In genomic region chr6:120110738-120111409, GRCm38 (mm10) we compare ENCODE assay signal across 14 mouse cellular contexts. TPM values are rescaled to one million over a fixed set of nuclear protein-coding genes. Genes with fewer than 3 reads are reported as not detected.
"Had no signal": no experiment of that assay in that cellular context is flagged by ENCODE, and none has a peak within 500 bp of the region (broad histone marks: within the 10 kb centered on the region; RNA-seq: fewer than 3 reads in every experiment).

No protein-coding gene starts in this region.

- H3K9ac ChIP-seq: limb, embryonic 15.5 days; liver, embryonic 12.5 days; lung, embryonic 15.5 days; stomach, embryonic 15.5 days had no signal

- H3K27ac ChIP-seq: left cerebral cortex, adult 2 months had no signal

- H3K27me3 ChIP-seq: limb, embryonic 15.5 days; liver, embryonic 12.5 days; lung, embryonic 15.5 days; stomach, embryonic 15.5 days had no signal

- H3K9me3 ChIP-seq: limb, embryonic 15.5 days; liver, embryonic 12.5 days; lung, embryonic 15.5 days; stomach, embryonic 15.5 days had no signal

- H3K36me3 ChIP-seq: limb, embryonic 15.5 days; liver, embryonic 12.5 days; lung, embryonic 15.5 days; stomach, embryonic 15.5 days had no signal

- H3K4me2 ChIP-seq: limb, embryonic 15.5 days; liver, embryonic 12.5 days; lung, embryonic 15.5 days; stomach, embryonic 15.5 days had no signal

- ATAC-seq: liver, embryonic 12.5 days; midbrain, embryonic 16.5 days had no signal

- DNase-seq: kidney, adult 11 months; kidney, adult 9 months; kidney, postnatal 4 days; right cerebral cortex, postnatal 14 days had no signal

- H3K4me3 ChIP-seq: left cerebral cortex, adult 2 months; limb, embryonic 15.5 days; liver, embryonic 12.5 days; lung, embryonic 15.5 days; stomach, embryonic 15.5 days had no signal

RNA-seq across cellular contexts. Expression of gene Ninj2, which starts 17.7 kb away (rescaled TPM):
- total RNA-seq: megakaryocyte progenitor cell, adult 5-6 weeks had no signal
- polyA plus RNA-seq: kidney, postnatal 0 days; limb, embryonic 11.5 days; liver, embryonic 12.5 days; midbrain, embryonic 16.5 days; neural tube, embryonic 14.5 days; stomach, embryonic 15.5 days had no signal
